Mouse (Mus musculus) liver, embryonic 13.5 days (tissue): ENCODE data around the gene Capzb. TPM values are rescaled to one million over a fixed set of nuclear protein-coding genes. Genes with fewer than 3 reads are reported as not detected.
A peak's percentile ranks its signal among the peaks of the same experiment; 100 is the strongest.

ENCODE experiments used
- ATAC-seq: fragments of 200-750 bp; cut with Nextera tagmentation; 2 replicates; pipeline ENCODE4 v1.8.0; 2017; ENCODE audit warnings: low read depth, mild to moderate bottlenecking, moderate number of reproducible peaks, moderate library complexity
- DNase-seq: peaks from one replicate; pipeline ENCODE4 v3.0.0; 2022
- H3K27ac ChIP-seq: fragments of 300-500 bp; sonication (generic); 2 replicates; pipeline ENCODE4 v1.5.1; 2015; ENCODE audit warnings: moderate library complexity, mild to moderate bottlenecking, inconsistent platforms
- H3K27me3 ChIP-seq: fragments of 300-500 bp; sonication (generic); 2 replicates; pipeline ENCODE4 v1.6.1; 2015; ENCODE audit warnings: mild to moderate bottlenecking, inconsistent platforms
- H3K36me3 ChIP-seq: fragments of 300-500 bp; sonication (generic); 2 replicates; pipeline ENCODE4 v1.6.1; 2015; ENCODE audit warnings: mild to moderate bottlenecking, inconsistent platforms
- H3K4me1 ChIP-seq: fragments of 300-500 bp; sonication (generic); replicated peaks from 2 replicates; pipeline ENCODE4 v1.6.1; 2015; ENCODE audit warnings: inconsistent platforms
- H3K4me2 ChIP-seq: fragments of 300-500 bp; sonication (generic); 2 replicates; pipeline ENCODE4 v1.6.1; 2015; ENCODE audit warnings: inconsistent platforms, mild to moderate bottlenecking, moderate library complexity
- H3K4me3 ChIP-seq: fragments of 300-500 bp; sonication (generic); replicated peaks from 2 replicates; pipeline ENCODE4 v1.5.1; 2015; ENCODE audit warnings: mild to moderate bottlenecking, inconsistent platforms
- H3K9ac ChIP-seq: fragments of 300-500 bp; sonication (generic); 2 replicates; pipeline ENCODE4 v1.6.1; 2015; ENCODE audit warnings: mild to moderate bottlenecking, inconsistent platforms
- H3K9me3 ChIP-seq: fragments of 300-500 bp; sonication (generic); replicated peaks from 2 replicates; pipeline ENCODE4 v1.6.1; 2016; ENCODE audit warnings: inconsistent platforms
- WGBS: fragments of 180-500 bp; shearing (Covaris S2); methylation state at CpG from one replicate; pipeline ENCODE4 v1.1.7; 2015; ENCODE audit not compliant: insufficient replicate concordance; 5-methylcytosine and 5-hydroxymethylcytosine counted together
- polyA plus RNA-seq: library from polyadenylated mRNA; unstranded; fragments of >200 nt; fragmentation: Nextera tagmentation; extraction: Ambion mirVana; gene quantifications from 2 replicates; pipeline ENCODE4 v1.2.1, GENCODE M21; 2015

Gene Capzb
- 173 and 198 TPM in 2 replicates for polyA plus RNA-seq

- H3K9ac ChIP-seq: peak within 1 kb of the TSS; percentile 89
- H3K4me1 ChIP-seq: peaks cover 80% of the 10 kb centered on the region
- peak within 1 kb of the TSS; percentile 78 for H3K4me2 ChIP-seq
- 0% methylated on average over 48 of the region's 69 CpGs for WGBS
- H3K27ac ChIP-seq: peak within 1 kb of the TSS; percentile 87
- ATAC-seq (peak; percentile 93), DNase-seq (peak; percentile 96)
- peak within 1 kb of the TSS; percentile 91 for H3K4me3 ChIP-seq
- H3K27me3 ChIP-seq: no peaks in the 10 kb centered on the region
- H3K36me3 ChIP-seq: peaks cover 3% of the 10 kb centered on the region; the same call in 1 of the 2 replicates
- H3K9me3 ChIP-seq: no peaks in the 10 kb centered on the region
Measured at GRCm38 (mm10) chr4:139192499-139193175, at the start of gene Capzb. Gene Capzb, plus strand, starts transcription at chr4:139192899.

DNA sequence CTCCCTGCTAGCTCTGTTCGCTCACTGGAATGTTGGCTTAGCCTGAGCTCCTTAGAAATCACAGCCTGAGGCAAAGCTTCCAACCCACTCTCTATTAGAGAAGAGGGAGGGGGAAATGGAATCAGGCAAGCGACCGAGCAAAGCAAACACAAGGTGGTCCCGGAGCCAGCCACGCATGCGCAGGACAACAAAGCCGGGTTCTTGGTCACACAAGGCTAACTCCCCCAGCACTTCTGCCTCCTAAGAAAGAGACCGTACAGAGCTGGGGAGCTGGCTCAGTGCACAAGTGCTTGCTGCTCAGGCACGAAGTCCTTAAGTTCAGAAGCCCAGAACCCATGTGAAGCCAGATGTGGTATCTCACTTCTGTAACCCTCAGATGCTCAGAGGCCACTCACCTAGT, 49.7 kb upstream of the Capzb start:
- Histone ChIP-seq H3K4me2 (peak overlapping the region; percentile 4; the same call in 1 of the 2 replicates), H3K27me3 (peaks cover 3% of the 10 kb centered on the region), H3K36me3 (no peaks in the 10 kb centered on the region), H3K4me1 (no peaks in the 10 kb centered on the region), H3K27ac (no peak overlapping the region), H3K4me3 (no peak overlapping the region), H3K9ac (no peak overlapping the region), H3K9me3 (no peaks in the 10 kb centered on the region)
- 61% methylated on average over 9 of the region's 9 CpGs for WGBS
- DNase-seq (no peak), ATAC-seq (no peak)

GRCm38 (mm10) chr4:139144577-139144976, 48.1 kb upstream of the Capzb start:
- Histone ChIP-seq H3K9ac (no peak overlapping the region), H3K27me3 (peaks cover 3% of the 10 kb centered on the region), H3K27ac (no peak overlapping the region), H3K4me1 (no peaks in the 10 kb centered on the region), H3K36me3 (no peaks in the 10 kb centered on the region), H3K4me3 (no peak overlapping the region), H3K4me2 (no peak overlapping the region), H3K9me3 (no peaks in the 10 kb centered on the region)
- ATAC-seq (no peak), DNase-seq (no peak)
- 79% methylated on average over 4 of the region's 4 CpGs for WGBS

- Histone ChIP-seq H3K9ac (no peak overlapping the region), H3K4me2 (no peak overlapping the region), H3K27me3 (peaks cover 3% of the 10 kb centered on the region), H3K4me1 (no peaks in the 10 kb centered on the region), H3K4me3 (no peak overlapping the region), H3K27ac (no peak overlapping the region), H3K36me3 (no peaks in the 10 kb centered on the region), H3K9me3 (no peaks in the 10 kb centered on the region)
- DNase-seq (no peak), ATAC-seq (no peak)
- WGBS: 82% methylated on average over 11 of the region's 11 CpGs
Measured at GRCm38 (mm10) chr4:139145156-139145555, 47.5 kb upstream of the Capzb start.

DNA sequence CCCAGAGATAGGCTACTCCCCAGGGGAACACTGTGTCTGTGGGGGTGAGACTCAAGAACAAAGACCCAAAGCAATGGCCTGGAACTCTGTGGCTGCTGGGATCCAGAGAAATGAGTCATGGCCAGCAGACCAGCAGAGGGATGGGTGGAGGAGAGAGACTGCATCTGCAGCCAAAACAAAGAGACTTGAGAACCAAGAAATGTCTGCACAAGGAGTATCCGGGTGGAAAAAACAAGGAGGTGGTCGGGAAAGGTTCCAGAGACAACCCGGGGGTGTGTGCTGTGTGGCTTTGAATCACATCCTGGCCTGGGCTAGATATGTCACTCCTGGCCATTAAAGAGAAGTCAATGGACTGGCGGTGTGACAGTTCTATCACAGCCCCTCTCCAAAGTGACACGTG, 45.9 kb upstream of the Capzb start:
- peaks cover 3% of the 10 kb centered on the region for H3K27me3 ChIP-seq
- H3K27ac ChIP-seq: no peak overlapping the region
- 57% methylated on average over 5 of the region's 5 CpGs for WGBS
- no peak overlapping the region for H3K4me3 ChIP-seq
- DNase-seq (no peak), ATAC-seq (no peak)
- H3K9ac ChIP-seq: no peak overlapping the region
- H3K9me3 ChIP-seq: no peaks in the 10 kb centered on the region
- H3K4me2 ChIP-seq: no peak overlapping the region
- no peaks in the 10 kb centered on the region for H3K36me3 ChIP-seq
- H3K4me1 ChIP-seq: no peaks in the 10 kb centered on the region

DNA sequence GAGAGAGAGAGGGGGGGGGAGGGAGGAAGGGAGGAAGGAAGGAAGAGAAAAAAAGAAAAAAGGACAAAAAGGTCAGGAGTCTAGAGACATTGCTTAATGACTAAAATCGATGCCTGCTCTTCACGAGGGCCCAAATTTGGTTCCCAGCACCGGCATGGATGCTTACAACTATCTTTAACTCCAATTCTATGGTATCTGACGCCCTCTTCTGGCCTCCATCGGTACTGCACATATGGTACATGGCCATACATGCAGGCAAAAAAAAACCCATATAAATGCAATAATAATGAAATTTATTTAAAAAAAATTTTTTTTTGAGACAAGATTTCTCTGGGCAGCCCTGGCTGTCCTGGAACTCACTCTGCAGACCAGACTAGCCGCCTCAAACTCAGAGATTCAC, 41.3 kb upstream of the Capzb start:
- H3K9ac ChIP-seq: no peak overlapping the region
- 50% methylated on average over 6 of the region's 6 CpGs for WGBS
- ATAC-seq: no peak

DNA sequence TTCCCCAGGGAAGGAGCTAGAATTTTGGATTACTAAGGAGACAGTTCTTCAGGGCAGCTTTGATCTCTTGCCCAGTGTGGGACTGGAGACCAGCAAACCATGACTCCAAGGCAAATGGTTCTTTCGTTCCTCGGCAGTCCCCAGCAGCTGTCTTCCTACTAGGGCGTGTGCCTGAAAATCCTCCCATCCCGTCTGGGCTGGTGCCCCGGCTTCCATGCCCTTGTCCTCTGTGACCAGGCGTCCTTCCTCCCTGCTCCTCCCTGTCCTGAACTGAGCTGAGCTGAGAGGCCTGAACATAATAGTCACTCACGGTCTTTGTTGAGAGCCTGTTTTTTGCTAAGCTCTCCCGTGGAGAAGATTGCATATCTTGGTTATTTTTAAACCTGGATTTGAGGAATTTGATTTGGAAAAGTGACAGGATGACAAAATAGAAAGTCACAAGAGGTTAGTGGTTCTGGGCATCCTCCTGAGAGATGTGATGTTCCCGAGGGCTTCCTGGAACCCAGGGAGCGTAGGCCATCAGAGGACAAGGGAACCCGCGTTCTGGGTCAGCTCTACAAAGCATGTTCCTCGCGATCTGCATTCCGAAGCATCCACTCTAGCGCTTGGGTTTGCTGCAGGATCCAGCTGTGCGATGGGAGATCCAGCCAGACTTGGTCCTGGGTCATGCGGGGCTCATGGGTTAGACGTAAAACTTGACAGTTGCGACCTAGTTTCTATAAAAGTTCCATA, 38.0 kb upstream of the Capzb start:
- Histone ChIP-seq H3K36me3 (no peaks in the 10 kb centered on the region), H3K4me2 (no peak overlapping the region), H3K9me3 (no peaks in the 10 kb centered on the region), H3K27me3 (no peaks in the 10 kb centered on the region), H3K9ac (no peak overlapping the region), H3K4me3 (no peak overlapping the region), H3K4me1 (no peaks in the 10 kb centered on the region), H3K27ac (no peak overlapping the region)
- DNase-seq (no peak), ATAC-seq (no peak)
- 68% methylated on average over 20 of the region's 20 CpGs for WGBS

More for the DNA sequence above, 41.3 kb upstream of the Capzb start:
- H3K4me2 ChIP-seq: no peak overlapping the region
- H3K4me3 ChIP-seq: no peak overlapping the region
- no peaks in the 10 kb centered on the region for H3K36me3 ChIP-seq
- no peak for DNase-seq
- no peaks in the 10 kb centered on the region for H3K9me3 ChIP-seq
- H3K27ac ChIP-seq: no peak overlapping the region
- no peaks in the 10 kb centered on the region for H3K4me1 ChIP-seq
- peaks cover 3% of the 10 kb centered on the region; the same call in 1 of the 2 replicates for H3K27me3 ChIP-seq

DNA sequence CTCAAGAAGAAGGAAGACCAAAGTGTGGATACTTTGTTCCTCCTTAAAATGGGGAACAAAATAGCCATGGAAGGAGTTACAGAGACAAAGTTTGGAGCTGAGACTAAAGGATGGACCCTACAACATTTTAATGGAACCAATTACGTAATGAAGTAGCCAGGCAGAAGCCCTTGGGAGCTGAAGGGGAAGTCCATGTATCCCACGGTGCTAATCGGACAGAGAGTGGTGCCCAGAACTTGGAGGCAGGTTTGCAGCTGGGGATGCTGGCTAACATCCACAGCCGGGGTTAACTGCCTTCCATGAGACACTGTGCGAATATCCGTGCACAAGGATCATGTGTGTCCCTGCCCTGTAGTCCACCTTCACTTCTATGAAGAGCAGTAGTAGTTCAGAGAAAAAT, 36.2 kb upstream of the Capzb start:
- no peak overlapping the region for H3K4me3 ChIP-seq
- H3K27me3 ChIP-seq: no peaks in the 10 kb centered on the region
- ATAC-seq: no peak
- no peak overlapping the region for H3K9ac ChIP-seq
- WGBS: 68% methylated on average over 6 of the region's 6 CpGs
- no peak for DNase-seq
- H3K4me2 ChIP-seq: no peak overlapping the region
- H3K36me3 ChIP-seq: no peaks in the 10 kb centered on the region
- no peak overlapping the region for H3K27ac ChIP-seq
- H3K4me1 ChIP-seq: no peaks in the 10 kb centered on the region
- no peaks in the 10 kb centered on the region for H3K9me3 ChIP-seq

DNA sequence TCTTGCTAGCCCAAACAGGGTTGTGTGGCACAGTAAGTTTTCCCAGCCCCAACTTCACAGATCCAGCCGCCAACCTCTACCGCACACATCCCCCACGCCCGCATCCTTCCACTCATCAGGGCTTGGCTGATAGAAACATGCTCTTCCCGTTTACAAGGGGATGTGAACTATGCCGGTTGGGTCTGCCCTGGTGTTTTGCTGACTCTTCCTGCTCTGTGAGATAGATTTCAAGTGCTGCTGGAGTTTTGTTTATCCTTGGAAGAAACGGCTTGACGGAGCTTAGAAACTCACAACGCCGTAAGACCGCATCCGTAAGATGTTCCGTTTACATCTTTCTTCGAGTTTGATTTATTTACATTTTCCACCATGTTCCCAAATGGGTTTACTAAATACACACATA, 34.3 kb upstream of the Capzb start:
- DNase-seq: no peak
- Histone ChIP-seq H3K27me3 (no peaks in the 10 kb centered on the region), H3K4me1 (no peaks in the 10 kb centered on the region), H3K27ac (no peak overlapping the region), H3K36me3 (no peaks in the 10 kb centered on the region), H3K9ac (no peak overlapping the region), H3K4me2 (no peak overlapping the region), H3K9me3 (no peaks in the 10 kb centered on the region), H3K4me3 (no peak overlapping the region)
- ATAC-seq: no peak
- 73% methylated on average over 14 of the region's 14 CpGs for WGBS

GRCm38 (mm10) chr4:139161076-139161475, 31.6 kb upstream of the Capzb start:
- H3K4me3 ChIP-seq: no peak overlapping the region
- H3K27me3 ChIP-seq: no peaks in the 10 kb centered on the region
- H3K27ac ChIP-seq: no peak overlapping the region
- no peaks in the 10 kb centered on the region for H3K4me1 ChIP-seq
- H3K36me3 ChIP-seq: no peaks in the 10 kb centered on the region
- ATAC-seq (no peak), DNase-seq (no peak)
- H3K9me3 ChIP-seq: no peaks in the 10 kb centered on the region
- no peak overlapping the region for H3K4me2 ChIP-seq
- H3K9ac ChIP-seq: no peak overlapping the region
- 28% methylated on average over 2 of the region's 2 CpGs for WGBS

DNA sequence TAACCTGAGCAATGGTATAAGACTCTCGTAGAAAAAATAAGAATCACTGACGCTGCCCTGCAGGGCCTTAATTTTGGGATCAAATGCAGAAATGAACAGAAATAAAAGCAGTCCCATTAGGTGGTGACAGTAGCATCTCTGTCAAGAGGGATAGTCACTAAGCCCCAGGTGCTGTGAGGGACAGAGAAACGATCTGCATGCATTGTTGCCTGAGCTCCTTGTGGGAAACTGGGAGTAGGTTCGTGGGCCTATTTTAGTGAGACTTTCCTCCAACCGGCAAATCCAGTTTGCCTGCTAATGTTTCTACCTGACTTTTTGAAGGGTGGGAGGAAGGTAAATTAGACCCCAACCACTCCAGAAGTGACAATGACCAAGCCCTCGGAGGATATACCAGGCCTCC, 28.6 kb upstream of the Capzb start:
- 80% methylated on average over 6 of the region's 6 CpGs for WGBS
- no peak overlapping the region for H3K27ac ChIP-seq
- no peak for ATAC-seq
- no peak overlapping the region for H3K9ac ChIP-seq
- H3K4me3 ChIP-seq: no peak overlapping the region
- H3K9me3 ChIP-seq: no peaks in the 10 kb centered on the region
- no peak overlapping the region for H3K4me2 ChIP-seq
- no peaks in the 10 kb centered on the region for H3K4me1 ChIP-seq
- no peaks in the 10 kb centered on the region for H3K27me3 ChIP-seq
- H3K36me3 ChIP-seq: no peaks in the 10 kb centered on the region
- DNase-seq: no peak

GRCm38 (mm10) chr4:139165259-139165658, 27.4 kb upstream of the Capzb start:
- no peak overlapping the region for H3K4me3 ChIP-seq
- H3K9ac ChIP-seq: no peak overlapping the region
- H3K27me3 ChIP-seq: no peaks in the 10 kb centered on the region
- H3K9me3 ChIP-seq: no peaks in the 10 kb centered on the region
- ATAC-seq: no peak
- DNase-seq: no peak
- 75% methylated on average over 8 of the region's 8 CpGs for WGBS
- no peak overlapping the region for H3K27ac ChIP-seq
- H3K4me2 ChIP-seq: no peak overlapping the region
- H3K4me1 ChIP-seq: no peaks in the 10 kb centered on the region; the same call in 1 of the 2 replicates
- H3K36me3 ChIP-seq: no peaks in the 10 kb centered on the region
